Mouse (Mus musculus): ENCODE data around the gene Bcam. TPM values are rescaled to one million over a fixed set of nuclear protein-coding genes. Genes with fewer than 3 reads are reported as not detected.

Gene Bcam
- polyA plus RNA-seq, 1 experiment from 2014 or later: 14.0 TPM

- Histone ChIP-seq H3K4me3 (ENCODE audit: low read depth, low read length) (no peak overlapping the region), H3K27ac (ENCODE audit: low read length) (no peak overlapping the region), H3K9ac (ENCODE audit: low read depth, low read length) (no peak overlapping the region), H3K4me2 (ENCODE audit: low read length) (no peak overlapping the region), H3K27me3 (ENCODE audit: control insufficient read depth, insufficient read depth, low read depth, low read length) (no peaks in the 10 kb centered on the region), H3K36me3 (ENCODE audit: control insufficient read depth, insufficient read depth, low read length) (peaks cover 33% of the 10 kb centered on the region), H3K9me3 (replicated peaks; ENCODE audit: control insufficient read depth, low read length, poor library complexity, severe bottlenecking) (no peaks in the 10 kb centered on the region), H3K4me1 (ENCODE audit: control insufficient read depth, insufficient read depth, low read length) (no peaks in the 10 kb centered on the region)
- WGBS: 89% methylated on average over 4 of the region's 4 CpGs
- no peak for ATAC-seq
Observed at GRCm38 (mm10) chr7:19726541-19726940, 44.3 kb downstream of the Bcam start.

GRCm38 (mm10) chr7:19724167-19724566 lies 46.6 kb downstream of the Bcam start:
- Histone ChIP-seq H3K4me3 (ENCODE audit: low read depth, low read length) (no peak overlapping the region), H3K4me1 (ENCODE audit: control insufficient read depth, insufficient read depth, low read length) (no peaks in the 10 kb centered on the region), H3K27ac (ENCODE audit: low read length) (no peak overlapping the region), H3K36me3 (ENCODE audit: control insufficient read depth, insufficient read depth, low read length) (peaks cover 20% of the 10 kb centered on the region), H3K9ac (ENCODE audit: low read depth, low read length) (no peak overlapping the region), H3K27me3 (ENCODE audit: control insufficient read depth, insufficient read depth, low read depth, low read length) (no peaks in the 10 kb centered on the region), H3K9me3 (replicated peaks; ENCODE audit: control insufficient read depth, low read length, poor library complexity, severe bottlenecking) (no peaks in the 10 kb centered on the region; the same call in 1 of the 2 replicates), H3K4me2 (ENCODE audit: low read length) (no peak overlapping the region)
- WGBS: 97% methylated on average over 12 of the region's 12 CpGs
- ATAC-seq: no peak

- peaks cover 19% of the 10 kb centered on the region for H3K36me3 ChIP-seq (ENCODE audit: control insufficient read depth, insufficient read depth, low read length)
- ATAC-seq: no peak
Observed at GRCm38 (mm10) chr7:19722754-19723195, 48.0 kb downstream of the Bcam start.

GRCm38 (mm10) chr7:19719200-19719599 lies 51.6 kb downstream of the Bcam start:
- Histone ChIP-seq H3K27me3 (ENCODE audit: control insufficient read depth, insufficient read depth, low read depth, low read length) (no peaks in the 10 kb centered on the region), H3K4me2 (ENCODE audit: low read length) (no peak overlapping the region), H3K9me3 (replicated peaks; ENCODE audit: control insufficient read depth, low read length, poor library complexity, severe bottlenecking) (no peaks in the 10 kb centered on the region; the same call in 1 of the 2 replicates), H3K27ac (ENCODE audit: low read length) (no peak overlapping the region), H3K4me3 (ENCODE audit: low read depth, low read length) (no peak overlapping the region), H3K36me3 (ENCODE audit: control insufficient read depth, insufficient read depth, low read length) (peaks cover 10% of the 10 kb centered on the region), H3K9ac (ENCODE audit: low read depth, low read length) (no peak overlapping the region), H3K4me1 (ENCODE audit: control insufficient read depth, insufficient read depth, low read length) (peaks cover 11% of the 10 kb centered on the region)
- no peak for ATAC-seq
- 96% methylated on average over 4 of the region's 4 CpGs for WGBS

More at GRCm38 (mm10) chr7:19722754-19723195, 48.0 kb downstream of the Bcam start:
- WGBS: 95% methylated on average over 6 of the region's 6 CpGs
- Histone ChIP-seq H3K9ac (ENCODE audit: low read depth, low read length) (no peak overlapping the region), H3K4me2 (ENCODE audit: low read length) (no peak overlapping the region), H3K9me3 (replicated peaks; ENCODE audit: control insufficient read depth, low read length, poor library complexity, severe bottlenecking) (no peaks in the 10 kb centered on the region; the same call in 1 of the 2 replicates), H3K27ac (ENCODE audit: low read length) (no peak overlapping the region), H3K4me3 (ENCODE audit: low read depth, low read length) (no peak overlapping the region), H3K27me3 (ENCODE audit: control insufficient read depth, insufficient read depth, low read depth, low read length) (no peaks in the 10 kb centered on the region), H3K4me1 (ENCODE audit: control insufficient read depth, insufficient read depth, low read length) (no peaks in the 10 kb centered on the region)

GRCm38 (mm10) chr7:19718297-19718952 lies 52.4 kb downstream of the Bcam start:
- no peak overlapping the region for H3K27ac ChIP-seq (ENCODE audit: low read length)
- no peak overlapping the region for H3K4me2 ChIP-seq (ENCODE audit: low read length)
- H3K9me3 ChIP-seq (replicated peaks; ENCODE audit: control insufficient read depth, low read length, poor library complexity, severe bottlenecking): no peaks in the 10 kb centered on the region; the same call in 1 of the 2 replicates
- no peak overlapping the region for H3K9ac ChIP-seq (ENCODE audit: low read depth, low read length)
- peaks cover 18% of the 10 kb centered on the region for H3K4me1 ChIP-seq (ENCODE audit: control insufficient read depth, insufficient read depth, low read length)
- H3K27me3 ChIP-seq (ENCODE audit: control insufficient read depth, insufficient read depth, low read depth, low read length): no peaks in the 10 kb centered on the region
- no peak overlapping the region for H3K4me3 ChIP-seq (ENCODE audit: low read depth, low read length)
- 92% methylated on average over 5 of the region's 5 CpGs for WGBS
- ATAC-seq: no peak
- peaks cover 8% of the 10 kb centered on the region for H3K36me3 ChIP-seq (ENCODE audit: control insufficient read depth, insufficient read depth, low read length)

- Histone ChIP-seq H3K9ac (ENCODE audit: low read depth, low read length) (no peak overlapping the region), H3K9me3 (replicated peaks; ENCODE audit: control insufficient read depth, low read length, poor library complexity, severe bottlenecking) (no peaks in the 10 kb centered on the region; the same call in 1 of the 2 replicates), H3K27me3 (ENCODE audit: control insufficient read depth, insufficient read depth, low read depth, low read length) (no peaks in the 10 kb centered on the region), H3K4me3 (ENCODE audit: low read depth, low read length) (no peak overlapping the region), H3K27ac (ENCODE audit: low read length) (no peak overlapping the region), H3K4me1 (ENCODE audit: control insufficient read depth, insufficient read depth, low read length) (peaks cover 19% of the 10 kb centered on the region), H3K4me2 (ENCODE audit: low read length) (no peak overlapping the region), H3K36me3 (ENCODE audit: control insufficient read depth, insufficient read depth, low read length) (peaks cover 9% of the 10 kb centered on the region)
- no peak for ATAC-seq
- WGBS: 96% methylated on average over 4 of the region's 4 CpGs
Observed at GRCm38 (mm10) chr7:19717346-19717745, 53.5 kb downstream of the Bcam start.

GRCm38 (mm10) chr7:19716822-19717221 lies 54.0 kb downstream of the Bcam start:
- H3K9ac ChIP-seq (ENCODE audit: low read depth, low read length): peak overlapping the region; percentile 16; the same call in 1 of the 2 replicates
- WGBS: 91% methylated on average over 2 of the region's 2 CpGs
- no peak for ATAC-seq
- H3K4me3 ChIP-seq (ENCODE audit: low read depth, low read length): no peak overlapping the region
- H3K4me1 ChIP-seq (ENCODE audit: control insufficient read depth, insufficient read depth, low read length): peaks cover 19% of the 10 kb centered on the region
- no peaks in the 10 kb centered on the region for H3K27me3 ChIP-seq (ENCODE audit: control insufficient read depth, insufficient read depth, low read depth, low read length)
- peaks cover 9% of the 10 kb centered on the region for H3K36me3 ChIP-seq (ENCODE audit: control insufficient read depth, insufficient read depth, low read length)
- peak overlapping the region; percentile 74 for H3K4me2 ChIP-seq (ENCODE audit: low read length)
- H3K27ac ChIP-seq (ENCODE audit: low read length): peak overlapping the region; percentile 92
- H3K9me3 ChIP-seq (replicated peaks; ENCODE audit: control insufficient read depth, low read length, poor library complexity, severe bottlenecking): no peaks in the 10 kb centered on the region; the same call in 1 of the 2 replicates

- H3K27ac ChIP-seq (ENCODE audit: low read length): peak overlapping the region; percentile 92
- peak overlapping the region; percentile 74 for H3K4me2 ChIP-seq (ENCODE audit: low read length)
- peaks cover 9% of the 10 kb centered on the region for H3K36me3 ChIP-seq (ENCODE audit: control insufficient read depth, insufficient read depth, low read length)
- peak overlapping the region; percentile 61 for H3K9ac ChIP-seq (ENCODE audit: low read depth, low read length)
- no peak for ATAC-seq
- peaks cover 19% of the 10 kb centered on the region for H3K4me1 ChIP-seq (ENCODE audit: control insufficient read depth, insufficient read depth, low read length)
- 6% methylated on average over 18 of the region's 18 CpGs for WGBS
- H3K9me3 ChIP-seq (replicated peaks; ENCODE audit: control insufficient read depth, low read length, poor library complexity, severe bottlenecking): no peaks in the 10 kb centered on the region; the same call in 1 of the 2 replicates
- H3K4me3 ChIP-seq (ENCODE audit: low read depth, low read length): peak overlapping the region; percentile 44
- H3K27me3 ChIP-seq (ENCODE audit: control insufficient read depth, insufficient read depth, low read depth, low read length): no peaks in the 10 kb centered on the region
Observed at GRCm38 (mm10) chr7:19716055-19716682, 54.6 kb downstream of the Bcam start.
